Mouse (Mus musculus): Measurements from ENCODE around the gene Trarg1. TPM values are rescaled to one million over a fixed set of nuclear protein-coding genes. Genes with fewer than 3 reads are reported as not detected.
"Not testable (repeated sequence)": the region's sequence is repeated elsewhere in the genome, so short reads cannot be mapped to it uniquely, and the experiment has no call there.

The Trarg1 gene
- under 1 TPM; 0.49 to 0.75 TPM for total RNA-seq (2021)
- long read RNA-seq, experiment 1, partial matches to known transcripts: 0 of 1 reads
- long read RNA-seq, experiment 1, other reads (novel, unspliced or antisense): 0 of 1 reads
- long read RNA-seq, experiment 2: 0 reads

DNA sequence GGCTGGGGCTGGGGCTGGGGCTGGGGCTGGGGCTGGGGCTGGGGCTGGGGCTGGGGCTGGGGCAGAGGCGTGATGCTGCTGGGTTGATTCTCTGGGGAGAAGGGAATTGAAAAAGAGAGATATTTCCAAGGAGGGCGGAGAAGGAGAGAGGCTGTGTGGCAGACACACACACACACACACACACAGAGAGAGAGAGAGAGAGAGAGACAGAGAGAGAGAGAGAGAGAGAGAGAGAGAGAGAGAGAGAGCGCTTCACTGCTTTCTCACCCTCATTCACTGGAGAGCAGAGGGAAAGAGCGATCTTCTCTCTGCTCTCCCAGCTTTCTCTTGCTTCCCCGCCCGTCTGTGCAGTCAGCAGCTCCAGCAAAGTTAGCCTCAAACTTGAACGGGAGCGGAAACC lies at the start of gene Trarg1:
Trarg1 (plus strand) TSS at position 301 of the 400 bp plus-strand sequence.
- not testable (repeated sequence) for DNase-seq (ENCODE audit: low spot score in 2 of 2)

- DNase-seq (ENCODE audit: low spot score in 2 of 2): no peak
These were observed 49.6 kb upstream of the Trarg1 start for GRCm38 (mm10) chr11:76630023-76630422.

DNA sequence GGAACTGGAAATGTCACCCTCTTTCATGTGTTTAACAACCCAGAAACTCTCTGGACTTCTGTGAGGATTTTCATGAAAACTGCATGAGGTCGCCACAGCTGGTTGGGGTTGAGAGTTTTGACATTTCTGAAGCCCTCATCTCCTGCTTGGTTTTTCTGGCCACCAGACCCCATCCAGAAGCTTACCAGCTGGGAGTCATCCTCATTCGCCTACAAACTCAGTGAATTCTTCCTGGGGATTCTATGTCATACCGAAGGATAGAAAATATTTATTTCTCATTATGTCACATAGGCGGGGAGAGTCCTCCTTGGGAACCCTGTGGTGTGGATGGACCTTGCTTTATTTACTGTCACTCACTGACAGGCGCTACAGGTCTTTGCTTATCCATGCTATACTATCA lies 49.1 kb upstream of the Trarg1 start:
- no peak for DNase-seq (ENCODE audit: low spot score in 2 of 2)

GRCm38 (mm10) chr11:76639269-76639985 lies 40.2 kb upstream of the Trarg1 start:
- no peak for DNase-seq (ENCODE audit: low spot score in 2 of 2)

DNA sequence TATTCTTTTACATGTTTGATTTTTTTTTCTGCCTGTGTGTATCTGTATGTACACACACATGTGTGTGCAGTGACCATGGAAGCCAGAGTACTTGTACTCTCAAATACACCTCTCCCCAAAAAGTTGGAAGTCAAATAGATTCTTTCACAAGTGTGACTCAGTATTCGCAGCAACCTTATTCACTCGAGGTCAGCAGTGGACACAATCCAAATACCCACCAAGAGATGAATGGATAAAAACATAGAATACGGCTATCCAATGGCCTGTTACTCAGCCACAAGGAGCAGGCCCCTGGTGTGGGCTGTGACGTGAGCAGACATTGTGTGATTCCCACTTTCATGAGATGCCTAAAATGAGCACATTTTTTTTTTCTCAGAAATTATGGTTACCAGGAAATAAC lies 39.4 kb upstream of the Trarg1 start:
- no peak for DNase-seq (ENCODE audit: low spot score in 2 of 2)

DNA sequence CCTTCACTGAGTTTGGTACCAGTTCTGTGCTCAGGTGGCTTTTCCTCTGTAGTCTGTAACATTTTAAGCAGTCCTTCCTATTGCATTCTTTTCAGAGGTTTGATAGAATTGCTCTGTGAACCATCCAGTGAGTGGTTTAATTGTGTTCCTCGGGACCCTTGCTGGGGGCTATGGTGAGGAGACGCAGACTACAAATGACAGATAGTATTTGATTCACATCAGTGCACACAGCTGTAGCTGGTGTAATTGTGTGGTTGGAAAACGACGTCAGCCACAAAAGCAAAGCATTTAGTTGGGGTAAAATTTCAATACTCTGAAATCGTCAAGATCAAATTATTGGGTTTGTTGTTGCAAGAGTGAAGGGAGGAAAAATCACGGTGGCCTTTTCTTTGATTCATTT lies 35.4 kb upstream of the Trarg1 start:
- no peak for DNase-seq (ENCODE audit: low spot score in 2 of 2)

DNA sequence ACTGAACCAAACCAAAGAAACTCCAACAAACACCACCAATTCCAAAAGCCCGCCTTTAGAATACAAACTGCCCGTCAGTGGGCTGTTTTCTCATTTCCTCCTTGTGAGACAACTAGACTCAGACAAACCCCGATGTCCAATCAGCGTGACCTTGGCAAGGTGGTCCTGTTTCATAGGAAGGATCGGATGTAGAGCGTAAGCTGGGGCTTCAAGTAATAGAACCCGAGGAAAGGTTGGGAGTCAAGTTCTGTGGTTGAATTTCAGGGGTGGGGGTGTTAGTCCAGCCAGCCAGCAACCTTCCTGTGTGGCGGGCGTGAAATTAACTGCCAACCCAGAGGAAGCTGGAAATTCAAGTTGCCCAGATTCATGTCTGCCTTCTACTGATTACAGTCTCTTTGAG lies 34.6 kb upstream of the Trarg1 start:
- no peak for DNase-seq (ENCODE audit: low spot score in 2 of 2)

GRCm38 (mm10) chr11:76645955-76646354 lies 33.7 kb upstream of the Trarg1 start:
- peak; percentile 94 to 97 for DNase-seq (ENCODE audit: low spot score in 2 of 2)

- no peak for DNase-seq (ENCODE audit: low spot score in 2 of 2)
These were observed 32.5 kb upstream of the Trarg1 start for GRCm38 (mm10) chr11:76647062-76647461.

DNA sequence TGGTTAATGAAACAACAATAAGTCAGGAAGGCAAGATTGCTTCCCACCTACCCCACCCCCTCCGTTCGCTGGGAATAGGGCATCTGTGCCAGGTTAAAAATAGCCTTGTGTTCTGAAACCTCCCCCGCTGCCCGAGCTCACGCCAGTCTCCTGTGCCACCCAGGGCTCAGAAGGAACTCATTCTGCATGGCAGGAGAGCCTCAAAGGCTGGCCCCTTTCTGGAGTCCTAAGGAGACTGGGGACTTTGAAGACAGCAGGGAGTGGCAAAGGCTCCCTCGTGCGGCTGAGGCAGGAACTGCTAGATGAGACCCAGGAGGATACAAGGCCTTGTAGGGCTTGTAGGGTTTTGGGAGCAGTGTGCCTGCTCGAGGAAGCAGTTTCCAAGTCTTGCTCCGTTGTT lies 32.1 kb upstream of the Trarg1 start:
- peak; percentile 85 to 88 for DNase-seq (ENCODE audit: low spot score in 2 of 2)

GRCm38 (mm10) chr11:76650862-76651560 lies 28.6 kb upstream of the Trarg1 start:
- no peak for DNase-seq (ENCODE audit: low spot score in 2 of 2)

GRCm38 (mm10) chr11:76652838-76653334 lies 26.7 kb upstream of the Trarg1 start:
- DNase-seq (ENCODE audit: low spot score in 2 of 2): no peak

DNA sequence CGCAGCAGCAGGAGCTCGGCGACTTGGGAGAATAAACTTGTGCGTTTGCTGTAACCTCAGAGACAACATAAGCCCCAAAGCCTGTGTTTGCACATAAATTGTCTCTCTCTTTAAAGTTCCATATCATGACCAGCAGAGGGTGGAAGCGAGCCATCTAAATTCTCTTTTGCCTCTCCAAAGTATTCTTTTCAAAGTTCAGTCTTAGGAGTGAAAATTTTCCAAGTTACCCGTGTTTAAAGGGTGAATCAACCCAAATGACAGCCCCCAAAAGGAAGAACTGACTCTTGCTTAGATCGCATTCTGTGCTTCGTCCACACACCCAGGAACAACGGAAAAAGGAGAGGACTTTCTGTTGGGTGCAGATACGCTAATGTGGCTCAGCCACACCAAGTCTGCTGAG lies 24.5 kb upstream of the Trarg1 start:
- DNase-seq (ENCODE audit: low spot score in 2 of 2): peak; percentile 56 to 74

DNA sequence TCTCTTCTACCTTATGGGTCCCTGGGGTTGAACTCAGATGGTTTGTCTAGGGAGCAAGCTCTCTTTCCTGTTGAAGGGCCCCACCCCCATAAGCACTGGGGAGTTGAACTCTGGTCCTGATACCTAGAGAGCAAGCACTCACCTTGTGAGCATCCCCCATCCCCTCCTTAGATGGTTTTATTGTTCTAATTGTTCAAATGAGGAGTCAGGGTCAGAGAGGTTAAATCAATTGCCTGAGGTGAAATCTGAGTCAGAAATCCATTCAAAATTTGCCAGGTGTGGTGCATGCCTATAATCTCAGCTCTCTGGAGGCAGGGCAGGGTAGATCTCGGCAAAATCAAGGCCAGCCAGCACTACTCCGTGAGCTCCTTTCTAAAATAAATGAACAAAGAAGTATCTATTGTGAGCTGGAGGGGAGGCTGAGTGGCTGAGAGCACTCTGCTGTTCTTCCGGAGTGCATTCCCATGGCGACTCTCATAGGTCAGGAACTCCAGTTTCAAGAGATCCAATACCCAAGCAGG lies 22.1 kb upstream of the Trarg1 start:
- DNase-seq (ENCODE audit: low spot score in 2 of 2): no peak

DNA sequence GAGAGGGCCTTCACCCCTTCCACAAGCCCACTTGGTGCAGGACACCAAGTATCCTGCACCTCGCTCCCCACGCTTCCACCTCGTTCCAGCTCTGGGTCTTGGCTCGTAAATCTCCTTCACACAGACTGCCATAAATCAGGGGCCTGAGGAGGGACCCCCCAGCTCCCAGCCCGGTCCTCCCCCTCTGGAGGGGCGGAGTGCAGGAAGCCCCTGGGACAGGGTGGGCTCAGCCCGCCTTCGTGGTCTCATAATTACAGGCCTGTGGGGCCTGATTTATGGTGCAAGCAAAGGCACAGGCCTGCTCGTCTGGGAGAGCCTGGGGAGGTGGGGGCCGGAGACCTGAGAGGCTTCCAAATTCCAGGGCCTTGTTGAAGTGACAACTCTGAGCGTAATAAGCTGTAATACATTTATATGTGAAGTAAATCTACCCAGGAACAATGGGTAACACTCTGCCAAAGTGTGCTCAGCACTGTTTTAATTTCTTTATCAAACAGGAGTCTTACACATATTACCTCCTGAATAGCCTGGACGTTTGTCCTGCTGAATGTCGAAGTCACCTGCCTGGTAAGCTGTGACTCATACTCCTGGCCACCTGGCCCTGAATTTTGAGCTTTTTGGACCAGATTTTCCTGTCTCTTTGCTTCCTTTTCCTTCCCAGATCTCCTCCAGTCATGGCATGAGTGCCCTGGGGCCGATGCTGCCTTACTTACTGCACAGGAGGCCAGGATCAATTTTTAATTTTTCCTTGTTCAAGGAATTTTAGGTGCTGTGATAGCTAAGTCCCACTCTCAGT lies 20.3 kb upstream of the Trarg1 start:
- no peak for DNase-seq (ENCODE audit: low spot score in 2 of 2)

GRCm38 (mm10) chr11:76661790-76662468 lies 17.7 kb upstream of the Trarg1 start:
- DNase-seq (ENCODE audit: low spot score in 2 of 2): no peak

GRCm38 (mm10) chr11:76666002-76666649 lies 13.5 kb upstream of the Trarg1 start:
- peak in 1 of 2 experiments; percentile 39 for DNase-seq (ENCODE audit: low spot score in 2 of 2)

- DNase-seq (ENCODE audit: low spot score in 2 of 2): no peak
These were observed 11.8 kb upstream of the Trarg1 start for GRCm38 (mm10) chr11:76667807-76668206.

DNA sequence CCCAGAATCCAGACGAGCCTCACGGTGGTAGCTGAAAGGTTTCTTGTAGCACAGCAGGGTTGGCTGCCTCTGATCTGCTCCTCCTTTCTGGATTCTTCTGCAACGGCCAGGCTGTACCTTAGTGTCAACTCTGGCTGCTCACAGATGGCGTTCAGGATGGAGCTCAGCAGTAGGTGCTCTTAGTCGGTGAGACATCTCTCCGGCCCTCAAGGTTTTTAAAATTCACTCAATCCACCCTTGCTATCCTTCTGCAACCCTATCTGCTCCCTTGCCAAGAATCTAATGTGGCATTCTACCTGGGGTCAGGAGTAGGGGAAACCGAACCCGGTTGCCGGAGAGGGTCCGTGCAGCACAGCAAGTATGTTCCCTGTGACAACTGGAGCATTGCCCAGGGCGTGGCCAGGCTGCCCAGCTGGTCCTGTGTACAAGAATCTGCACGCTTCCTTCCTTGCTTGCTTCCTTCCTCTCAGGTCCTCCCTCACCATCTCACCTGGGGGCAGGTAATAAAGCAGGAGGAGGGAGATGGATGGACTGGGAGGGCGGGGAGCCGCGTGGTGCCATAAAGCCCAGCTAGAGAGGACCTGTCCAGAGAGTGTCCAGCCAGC lies 7.6 kb upstream of the Trarg1 start, which contains the start of gene Bhlha9:
Bhlha9 (plus strand) TSS at position 600 of the 605 bp plus-strand sequence.
- DNase-seq (ENCODE audit: low spot score in 2 of 2): no peak
